Mouse (Mus musculus) Patski (cell line): ENCODE data around the gene Helz. TPM values are rescaled to one million over a fixed set of nuclear protein-coding genes. Genes with fewer than 3 reads are reported as not detected.
A peak's percentile ranks its signal among the peaks of the same experiment; 100 is the strongest.

ENCODE experiments used
- ATAC-seq: fragments of 100-300 bp; one replicate; pipeline ENCODE4 v1.8.0; 2021
- CTCF ChIA-PET: fragments of 350-600 bp; sonication (Branson Sonifier 250); formaldehyde crosslinking; loops from one replicate; lab custom pipeline; 2022; ENCODE audit warnings: inconsistent platforms; lab: Charles Lee
- POLR2A ChIA-PET: fragments of 350-600 bp; sonication (Branson Sonifier 250); formaldehyde crosslinking; loops from one replicate; lab custom pipeline; 2022; ENCODE audit warnings: antibody characterized with exemption, inconsistent platforms; lab: Charles Lee
- DNase-seq: peaks from one replicate; pipeline ENCODE4 v3.0.0-alpha.2; 2011; ENCODE audit warnings: low read depth, low spot score
- H3K27me3 ChIP-seq: fragments of 371-371 bp; one replicate; pipeline ENCODE4 v1.5.1; 2021
- CTCF ChIP-seq: fragments of 100-300 bp; IDR thresholded peaks from one replicate; pipeline ENCODE4 v1.5.1; 2021
- in situ Hi-C: fragments of 300-500 bp; cut with MboI; formaldehyde crosslinking; loops from 3 replicates; pipeline ENCODE4 v1.11.1; 2018; ENCODE audit warnings: low pct_unique_long_range_greater_than_20kb, mixed read lengths
- polyA plus RNA-seq: library from polyadenylated mRNA; unstranded; gene quantifications from one replicate; pipeline ENCODE4 v1.2.3, GENCODE M21; 2021

The Helz gene
- polyA plus RNA-seq, 1 experiment from 2014 or later: 19.6 TPM

DNA sequence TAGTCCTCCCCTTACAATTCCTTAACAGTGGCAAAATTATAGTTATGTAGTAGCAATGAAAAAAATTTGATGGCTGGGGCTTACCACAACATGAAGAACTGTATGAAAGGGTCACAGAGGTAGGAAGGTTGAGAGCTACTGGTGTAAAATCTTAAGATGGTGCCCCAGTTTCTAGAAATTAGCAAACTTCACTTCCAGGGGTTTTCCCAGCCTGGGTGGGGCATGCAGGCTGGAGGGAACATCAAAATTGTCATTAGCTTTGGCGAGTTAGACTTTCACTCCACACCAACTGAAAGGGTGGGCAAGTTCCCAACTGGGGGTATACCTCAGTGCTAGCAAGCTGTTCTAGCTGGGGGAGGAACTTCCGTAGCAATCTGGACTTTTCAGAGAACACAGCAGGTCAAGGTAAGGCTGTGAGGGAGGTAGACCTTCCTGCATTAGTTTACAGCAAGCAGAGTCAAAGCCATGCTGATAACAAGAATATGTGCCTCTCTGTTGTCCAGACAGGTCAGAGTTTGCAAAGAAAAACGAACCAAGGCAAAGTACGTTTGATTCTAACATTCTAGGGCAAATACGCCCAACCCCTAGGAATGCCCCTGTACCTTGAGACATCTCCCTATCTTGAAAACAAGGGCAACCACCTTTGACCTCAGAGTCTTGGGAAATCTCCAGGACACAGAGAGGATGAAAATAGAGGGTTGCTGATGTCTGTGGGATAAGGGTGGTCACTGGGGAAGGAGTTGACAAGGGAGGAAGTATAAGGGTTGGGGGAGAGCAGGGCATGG, 28.9 kb upstream of the Helz start:
- in situ Hi-C loops: loop anchor here (25.0 kb wide), 2 partner anchors 93 to 468 kb away; no protein-coding TSS in a partner anchor
- no peak for DNase-seq
- no peaks in the 10 kb centered on the region for H3K27me3 ChIP-seq
- ChIA-PET CTCF (no interaction called here), POLR2A (no interaction called here)
- no peak for ATAC-seq
- TF ChIP-seq CTCF: no peak

DNA sequence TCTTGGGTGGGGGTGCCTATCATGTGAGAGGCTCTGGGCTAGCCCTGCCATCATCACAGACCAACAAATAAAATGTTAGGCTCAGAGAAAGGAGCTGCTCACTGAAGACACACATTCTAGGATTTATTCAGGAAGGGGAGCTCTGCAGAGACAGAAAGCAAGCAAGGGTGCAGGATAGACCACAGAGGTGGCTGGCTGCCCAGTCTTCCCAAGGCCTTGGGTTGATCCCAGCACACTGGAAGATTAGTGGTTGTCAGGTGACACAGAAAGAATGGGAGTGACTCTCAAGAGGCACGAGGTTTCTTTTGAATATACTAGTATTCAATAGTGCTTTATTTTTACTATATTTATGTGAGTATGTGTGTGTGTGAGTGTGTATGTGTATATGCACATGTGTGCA, 26.6 kb upstream of the Helz start:
- in situ Hi-C loops: loop anchor here (25.0 kb wide), 2 partner anchors 91 to 466 kb away; no protein-coding TSS in a partner anchor
- no peak for ATAC-seq
- no peak for TF ChIP-seq CTCF
- H3K27me3 ChIP-seq: no peaks in the 10 kb centered on the region
- ChIA-PET CTCF (interaction anchor here (1.4 kb wide), 1 partner anchor 25 kb away, joined by 3 read pairs; no protein-coding TSS in a partner anchor), POLR2A (no interaction called here)
- no peak for DNase-seq

DNA sequence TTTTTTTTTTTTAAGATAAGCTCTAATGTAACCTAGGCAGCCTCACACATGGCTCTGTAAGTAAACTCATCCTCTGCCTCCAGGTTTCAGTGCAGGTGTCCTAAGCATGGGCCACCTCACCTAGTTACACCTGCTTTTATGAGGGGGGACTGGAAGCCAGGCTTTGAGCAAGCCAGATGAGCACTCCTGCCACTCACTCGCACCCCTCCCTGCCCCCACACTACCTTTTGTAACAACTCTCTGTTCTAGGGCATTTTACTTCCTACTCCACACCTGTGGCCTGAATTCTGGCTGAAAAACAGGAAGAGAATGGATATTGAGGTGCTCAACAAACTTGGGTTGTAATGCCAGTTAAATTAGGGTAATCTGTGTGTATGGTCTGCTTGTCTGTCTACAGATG, 22.8 kb upstream of the Helz start:
- POLR2A ChIA-PET: interaction anchor here (0.7 to 1.0 kb wide), 2 partner anchors 12 to 127 kb away, joined by 3 to 5 read pairs; no protein-coding TSS in a partner anchor
- TF ChIP-seq CTCF: no peak
- no peaks in the 10 kb centered on the region for H3K27me3 ChIP-seq
- DNase-seq (no peak), ATAC-seq (no peak)
- in situ Hi-C loops: loop anchor here (25.0 kb wide), 2 partner anchors 87 to 462 kb away; no protein-coding TSS in a partner anchor
- CTCF ChIA-PET: no interaction called here

DNA sequence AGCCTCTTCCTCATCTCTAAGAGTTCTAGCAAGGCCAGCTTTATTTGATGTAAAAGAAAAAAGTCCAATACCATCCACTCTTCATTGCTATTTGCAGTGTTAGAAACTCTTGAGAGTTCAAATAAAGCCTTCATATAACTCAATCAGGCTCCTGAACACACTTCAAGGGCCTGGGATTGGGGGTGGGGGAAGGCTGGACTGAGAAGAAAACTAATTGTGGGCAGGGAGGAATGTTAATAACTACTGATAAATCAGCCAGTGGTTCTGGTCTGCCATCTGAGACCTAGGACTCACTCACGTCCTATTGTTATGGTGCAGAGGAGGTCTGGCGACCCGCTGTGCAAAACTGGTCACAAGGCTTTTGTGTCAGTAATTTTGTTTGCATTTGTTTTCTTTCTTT, 20.1 kb upstream of the Helz start:
- CTCF ChIA-PET: no interaction called here
- no peak for TF ChIP-seq CTCF
- POLR2A ChIA-PET: no interaction called here
- peak; percentile 48 for DNase-seq
- no peaks in the 10 kb centered on the region for H3K27me3 ChIP-seq
- ATAC-seq: no peak
- in situ Hi-C loops: no loop called here

GRCm38 (mm10) chr11:107529320-107529719, 18.4 kb upstream of the Helz start:
- in situ Hi-C loops: no loop called here
- DNase-seq: no peak

DNA sequence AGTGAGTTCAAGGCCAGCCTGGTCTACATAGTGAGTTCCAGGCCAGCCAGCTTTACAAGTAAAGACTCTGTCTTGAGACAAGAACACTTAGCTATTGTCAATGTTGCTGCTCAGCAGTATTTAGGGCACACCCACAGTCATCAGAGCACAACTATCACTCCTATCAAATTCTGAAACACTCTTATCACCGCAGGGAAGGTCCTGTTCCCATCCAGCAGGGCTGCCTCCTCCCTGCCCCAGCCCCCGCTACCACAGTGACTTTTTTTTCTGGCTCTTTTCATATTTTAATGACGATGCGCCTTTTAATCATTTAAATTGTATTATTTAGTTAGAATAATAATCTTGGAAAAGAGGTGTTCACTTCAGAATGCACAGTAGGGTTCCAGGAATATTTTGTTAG, 16.3 kb upstream of the Helz start:
- in situ Hi-C loops: no loop called here
- ChIA-PET CTCF (no interaction called here), POLR2A (interaction anchor here (0.6 kb wide), 1 partner anchor 223 kb away, joined by 3 read pairs; no protein-coding TSS in a partner anchor)
- H3K27me3 ChIP-seq: no peaks in the 10 kb centered on the region
- no peak for TF ChIP-seq CTCF
- DNase-seq (no peak), ATAC-seq (no peak)

More at GRCm38 (mm10) chr11:107529320-107529719, 18.4 kb upstream of the Helz start:
- ATAC-seq: no peak
- ChIA-PET CTCF (no interaction called here), POLR2A (no interaction called here)
- TF ChIP-seq CTCF: no peak
- no peaks in the 10 kb centered on the region for H3K27me3 ChIP-seq

DNA sequence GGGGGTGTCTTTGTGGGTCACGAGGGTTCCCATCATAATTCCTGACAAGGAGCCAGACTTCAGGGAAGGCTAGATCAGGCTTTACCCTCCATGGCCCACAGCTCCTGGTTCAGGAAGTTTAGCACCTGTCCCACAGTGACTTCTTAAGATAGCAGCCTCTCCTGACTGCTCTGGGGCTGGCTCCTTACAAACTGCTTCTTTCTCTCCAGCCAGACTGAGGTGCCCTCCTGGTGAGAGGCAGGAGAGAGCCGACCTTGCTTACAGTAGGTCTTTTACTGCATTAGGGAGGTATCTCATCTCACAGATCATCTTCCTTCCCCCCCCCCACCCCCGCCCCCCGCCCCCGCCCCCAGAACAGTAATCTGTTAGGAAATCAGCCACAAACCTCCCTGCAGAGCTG, 15.5 kb upstream of the Helz start:
- ChIA-PET CTCF (no interaction called here), POLR2A (no interaction called here)
- in situ Hi-C loops: no loop called here
- TF ChIP-seq CTCF: no peak
- no peak for DNase-seq
- no peaks in the 10 kb centered on the region for H3K27me3 ChIP-seq
- no peak for ATAC-seq

DNA sequence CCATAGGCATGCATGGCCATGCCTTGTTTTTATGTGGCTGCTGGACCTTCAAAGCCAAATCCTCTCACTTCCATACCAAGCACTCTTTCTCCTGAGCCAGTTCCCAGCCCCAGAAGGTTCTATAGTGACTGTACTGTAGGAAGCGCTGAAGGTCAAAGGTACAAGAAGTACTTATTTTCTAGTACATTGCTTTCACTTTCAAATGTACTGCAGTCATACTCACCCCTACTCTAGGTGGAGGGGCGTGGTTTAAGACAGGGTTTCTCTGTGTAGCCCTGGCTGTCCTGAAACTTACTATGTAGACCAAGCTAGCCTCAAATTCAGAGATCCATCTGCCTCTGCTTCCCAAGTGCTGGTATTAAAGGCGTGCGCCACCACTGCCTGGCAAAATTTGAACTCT, 8.7 kb upstream of the Helz start:
- CTCF ChIA-PET: interaction anchor here (1.0 kb wide), 1 partner anchor 15 kb away, joined by 4 read pairs; no protein-coding TSS in a partner anchor
- in situ Hi-C loops: no loop called here
- POLR2A ChIA-PET: no interaction called here
- DNase-seq: no peak
- no peak for ATAC-seq
- H3K27me3 ChIP-seq: no peaks in the 10 kb centered on the region
- TF ChIP-seq CTCF: no peak

GRCm38 (mm10) chr11:107540339-107540738, 7.4 kb upstream of the Helz start:
- POLR2A ChIA-PET: no interaction called here
- in situ Hi-C loops: no loop called here
- DNase-seq: no peak
- CTCF ChIA-PET: interaction anchor here (1.0 kb wide), 1 partner anchor 14 kb away, joined by 4 read pairs; no protein-coding TSS in a partner anchor
- no peak for TF ChIP-seq CTCF
- no peak for ATAC-seq
- no peaks in the 10 kb centered on the region for H3K27me3 ChIP-seq

DNA sequence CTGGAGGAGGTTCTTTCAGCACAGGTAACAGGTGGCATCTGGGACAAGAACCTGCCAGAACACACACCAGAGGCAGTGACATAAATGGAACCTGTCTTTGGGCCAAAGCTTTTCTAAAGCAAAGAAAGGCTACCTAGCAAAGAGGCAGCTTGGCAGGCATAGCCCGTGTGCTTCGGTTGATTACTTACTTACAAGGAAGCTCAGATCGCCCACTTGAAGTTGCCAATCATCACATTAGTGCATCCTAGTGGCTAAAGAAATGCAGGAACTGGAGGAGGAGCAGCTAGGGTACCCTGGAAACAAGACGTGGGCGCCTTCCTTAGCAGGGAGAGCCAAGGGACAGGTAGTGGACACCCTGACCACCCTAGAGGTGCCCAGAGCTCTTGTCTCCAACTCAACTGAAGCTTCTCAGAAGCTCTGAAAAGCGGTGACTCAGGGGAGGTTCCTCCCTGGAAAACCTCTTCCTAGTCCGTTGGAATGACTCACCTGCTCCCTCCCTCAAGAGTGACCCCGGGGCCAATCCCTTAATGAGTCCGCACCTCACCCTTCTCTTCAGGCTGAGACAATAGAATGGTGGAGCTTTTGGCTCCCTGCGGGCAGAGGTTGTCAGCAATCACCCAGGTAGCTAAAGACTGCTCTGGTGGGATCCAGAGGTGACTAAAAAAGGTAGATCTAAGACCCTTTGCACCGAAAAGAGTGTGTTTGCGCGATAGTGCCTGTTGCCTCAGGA, 1.8 kb upstream of the Helz start:
- in situ Hi-C loops: loop anchor here (5.0 kb wide), 1 partner anchor 34 kb away; no protein-coding TSS in a partner anchor
- no peaks in the 10 kb centered on the region for H3K27me3 ChIP-seq
- ATAC-seq (peak; percentile 55), DNase-seq (peak; percentile 38)
- ChIA-PET CTCF (interaction anchor here (0.8 to 1.6 kb wide), 6 partner anchors 10 to 74 kb away, joined by 3 read pairs; no protein-coding TSS in a partner anchor), POLR2A (no interaction called here)
- no peak for TF ChIP-seq CTCF
